Mouse (Mus musculus) ES-Bruce4 (cell line): Measurements from ENCODE around the gene Marcks.

Source experiments
- CTCF ChIP-seq: IDR thresholded peaks from one replicate; pipeline ENCODE4 v1.8.1; 2011; ENCODE audit warnings: low read depth, low read length
- EP300 ChIP-seq: IDR thresholded peaks from 2 replicates; pipeline ENCODE4 v1.6.1; 2011; ENCODE audit warnings: low read depth, low read length; ENCODE audit not compliant: insufficient read depth

- TF ChIP-seq CTCF (no peak), EP300 (no peak)
Observed at GRCm38 (mm10) chr10:37135951-37136751, 2.6 kb downstream of the Marcks start.
